Mouse (Mus musculus) G1E (cell line): ENCODE measurements around the gene Rnps1. TPM values are rescaled to one million over a fixed set of nuclear protein-coding genes. Genes with fewer than 3 reads are reported as not detected.
"Not testable (repeated sequence)": the region's sequence is repeated elsewhere in the genome, so short reads cannot be mapped to it uniquely, and the experiment has no call there.

ENCODE experiments used
- ATAC-seq: 2 replicates; pipeline ENCODE4 v1.8.0; 2016; ENCODE audit warnings: mild to moderate bottlenecking; ENCODE audit not compliant: insufficient number of reproducible peaks, poor library complexity, low FRiP score, severe bottlenecking; ENCODE audit errors: extremely low read depth
- DNase-seq: peaks from one replicate; pipeline ENCODE4 v3.0.0; 2012; ENCODE audit warnings: low spot score
- H3K27me3 ChIP-seq: 2 replicates; pipeline ENCODE4 v1.6.1; 2012; ENCODE audit warnings: mild to moderate bottlenecking, low read length, inconsistent platforms; ENCODE audit not compliant: insufficient read depth
- H3K36me3 ChIP-seq: replicated peaks from 2 replicates; pipeline ENCODE3; 2012; ENCODE audit warnings: mild to moderate bottlenecking, inconsistent platforms
- H3K4me1 ChIP-seq: 2 replicates; pipeline ENCODE4 v1.6.1; 2012; ENCODE audit warnings: low read depth, low read length, inconsistent platforms, mixed read lengths; ENCODE audit not compliant: insufficient read depth
- H3K4me3 ChIP-seq: 2 replicates; pipeline ENCODE4 v1.5.1; 2012; ENCODE audit warnings: low read depth, mild to moderate bottlenecking, inconsistent platforms, low read length, moderate library complexity, mixed read lengths
- H3K9me3 ChIP-seq: replicated peaks from 2 replicates; pipeline ENCODE4 v1.6.1; 2012; ENCODE audit warnings: inconsistent platforms
- CTCF ChIP-seq: IDR thresholded peaks from 2 replicates; pipeline ENCODE4 v1.5.1; 2012; ENCODE audit warnings: low read depth, low read length, inconsistent platforms, mixed read lengths
- GATA1 ChIP-seq: IDR thresholded peaks from 2 replicates; pipeline ENCODE4 v1.6.1; 2012; ENCODE audit warnings: borderline replicate concordance, low read length, inconsistent platforms, mixed read lengths
- GATA2 ChIP-seq: IDR thresholded peaks from 2 replicates; pipeline ENCODE4 v1.6.1; 2012; ENCODE audit warnings: low read depth, low read length, inconsistent platforms, borderline replicate concordance
- POLR2AphosphoS5 ChIP-seq: IDR thresholded peaks from 2 replicates; pipeline ENCODE4 v1.6.1; 2012; ENCODE audit warnings: low read depth, low read length, inconsistent platforms; ENCODE audit not compliant: insufficient replicate concordance
- TAL1 ChIP-seq: conservative IDR thresholded peaks from 2 replicates; pipeline ENCODE4 v1.6.1; 2012; ENCODE audit warnings: low read depth, low read length, inconsistent platforms, mixed read lengths
- polyA plus RNA-seq: library from polyadenylated mRNA; stranded (reverse); fragments of >175 nt; gene quantifications from 2 replicates; pipeline ENCODE4 v1.2.3, GENCODE M21; 2012
- total RNA-seq, 2 experiments: library from RNA; stranded (forward) in 1 of 2; stranded (reverse) in 1 of 2; fragments of 200-1000 nt in 1 of 2; fragments of >200 nt in 1 of 2; fragmentation: Nextera tagmentation in 1 of 2; gene quantifications; 2 replicates each; pipeline ENCODE4 v1.2.3; 2014 to 2017

The Rnps1 gene
- total and polyA plus RNA-seq, 3 experiments = 121 to 428 (median 152) TPM

DNA sequence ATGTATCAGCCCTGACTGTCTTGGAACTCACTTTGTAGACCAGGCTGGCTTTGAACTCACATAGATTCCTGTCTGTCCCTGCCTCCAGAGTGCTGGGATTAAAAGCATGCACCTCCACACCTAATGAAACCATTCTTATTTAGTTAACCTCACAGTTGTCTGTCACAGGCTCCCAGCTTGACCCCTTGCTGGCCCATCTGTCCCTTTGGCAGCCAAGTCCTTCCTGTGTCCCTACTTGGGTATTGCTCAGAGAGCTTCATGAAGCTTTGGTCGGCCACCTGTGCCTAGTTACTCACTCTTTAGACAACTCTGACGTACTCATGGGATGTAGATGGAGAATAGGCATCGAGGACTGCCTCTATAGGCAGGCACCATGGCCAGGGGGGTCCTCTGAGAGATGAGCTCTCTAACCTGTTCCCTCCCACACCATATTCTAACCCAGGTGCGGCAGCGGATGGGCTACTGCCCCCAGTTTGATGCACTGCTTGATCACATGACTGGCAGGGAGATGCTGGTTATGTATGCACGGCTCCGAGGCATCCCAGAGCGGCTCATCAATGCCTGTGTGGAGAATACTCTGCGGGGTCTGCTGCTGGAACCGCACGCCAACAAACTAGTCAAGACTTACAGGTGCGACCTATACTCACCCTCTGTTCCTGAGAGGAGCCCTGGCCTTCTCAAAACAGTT, 7.1 kb upstream of the Rnps1 start:
- Histone ChIP-seq H3K4me3 (no peak overlapping the region), H3K36me3 (peaks cover 87% of the 10 kb centered on the region), H3K9me3 (no peaks in the 10 kb centered on the region), H3K4me1 (no peaks in the 10 kb centered on the region; the same call in 1 of the 2 replicates), H3K27me3 (no peaks in the 10 kb centered on the region)
- no peak for DNase-seq
- TF ChIP-seq CTCF (no peak), POLR2AphosphoS5 (no peak), GATA1 (no peak), GATA2 (no peak), TAL1 (no peak)
- no peak for ATAC-seq

DNA sequence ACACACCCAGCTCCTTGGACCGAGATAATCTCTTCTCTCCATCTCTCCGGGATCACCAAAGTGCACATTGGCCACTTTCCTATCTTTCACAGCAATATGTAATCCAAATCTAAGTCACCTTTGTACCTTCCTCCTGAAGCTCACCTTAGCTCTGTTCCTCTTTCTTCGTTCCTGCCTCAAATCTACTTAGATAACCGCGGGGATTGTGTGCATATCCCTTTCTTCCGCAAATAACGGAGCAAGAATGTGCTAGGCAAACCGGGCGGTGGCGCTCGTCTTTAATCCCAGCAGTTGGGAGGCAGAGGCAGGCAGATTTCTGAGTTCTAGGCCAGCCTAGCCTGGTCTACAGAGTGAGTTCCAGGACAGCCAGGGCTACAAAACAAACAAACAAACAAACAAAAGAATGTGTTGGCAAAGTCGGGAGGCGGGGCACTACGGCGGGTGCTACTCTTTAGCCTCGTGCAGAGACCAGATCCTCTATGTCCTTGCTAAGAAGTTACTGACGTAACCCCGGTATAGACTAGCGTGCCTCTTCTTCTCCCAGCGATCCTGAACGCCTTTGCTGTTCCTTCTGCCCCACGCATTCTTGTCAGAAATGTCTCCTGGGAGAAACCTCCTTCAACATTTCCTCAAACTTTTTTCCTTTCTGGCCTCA, 681 bp upstream of the Rnps1 start:
- H3K9me3 ChIP-seq = no peaks in the 10 kb centered on the region
- ATAC-seq (no peak), DNase-seq (no peak)
- H3K4me3 ChIP-seq = peak overlapping the region; percentile 87
- H3K36me3 ChIP-seq = peaks cover 71% of the 10 kb centered on the region
- TF ChIP-seq GATA2 = no peak
- H3K4me1 ChIP-seq = peaks cover 35% of the 10 kb centered on the region
- H3K27me3 ChIP-seq = no peaks in the 10 kb centered on the region

DNA sequence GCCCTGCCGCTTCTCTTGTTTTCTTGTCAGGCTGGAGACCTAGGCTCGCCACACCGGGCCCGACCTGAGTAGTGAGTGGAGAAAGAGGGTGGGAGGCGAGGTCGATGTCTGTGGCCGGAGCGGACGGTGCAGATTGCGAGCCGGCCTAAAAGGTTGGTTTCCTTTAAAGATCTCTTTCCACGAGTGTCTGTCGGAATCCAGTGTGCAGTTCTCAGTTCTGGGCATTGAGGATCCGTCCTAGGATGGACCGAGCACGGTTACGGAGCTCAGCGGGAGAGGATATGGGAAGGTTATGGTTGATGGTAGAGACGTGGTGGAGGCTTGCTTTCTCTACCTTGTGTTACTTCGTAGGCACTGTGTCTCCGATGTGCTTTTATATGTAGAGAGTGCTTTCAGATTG, 646 bp downstream of the Rnps1 start:
- Histone ChIP-seq H3K4me1 (peaks cover 42% of the 10 kb centered on the region), H3K4me3 (peak overlapping the region; percentile 87), H3K9me3 (no peaks in the 10 kb centered on the region), H3K36me3 (peaks cover 71% of the 10 kb centered on the region), H3K27me3 (no peaks in the 10 kb centered on the region)
- no peak for TF ChIP-seq GATA2
- no peak for TF ChIP-seq GATA1
- no peak for TF ChIP-seq POLR2AphosphoS5
- TF ChIP-seq TAL1 = no peak
- no peak for TF ChIP-seq CTCF
- no peak for DNase-seq
- no peak for ATAC-seq

DNA sequence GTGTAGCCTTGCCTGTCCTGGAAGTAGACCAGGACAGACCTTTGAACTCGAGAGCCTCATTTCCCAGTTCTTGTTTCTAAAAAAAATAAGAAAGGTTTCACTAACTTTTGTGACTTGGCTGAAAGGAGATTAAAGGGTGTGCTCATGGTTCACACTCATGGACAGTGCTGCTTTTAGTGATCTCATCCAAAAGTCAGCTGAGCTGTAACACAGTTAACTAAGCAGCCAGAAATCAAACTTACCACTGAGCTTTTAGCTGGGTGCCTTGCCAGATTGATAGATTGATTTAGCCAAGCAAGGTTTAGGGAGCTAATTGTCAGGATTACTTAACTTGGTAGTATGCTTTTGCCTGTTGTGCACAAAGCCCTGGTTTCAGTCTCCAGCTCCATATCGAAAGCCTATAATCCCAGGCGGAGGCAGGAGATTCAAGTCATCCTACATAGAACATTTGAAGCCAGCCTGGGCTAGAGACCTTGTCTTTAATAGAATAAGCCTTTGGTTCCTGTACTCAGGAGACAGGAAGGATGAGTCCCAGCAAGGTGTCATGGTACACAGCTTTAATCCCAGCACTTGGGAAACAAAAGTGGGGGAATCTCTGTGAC, 1.8 kb downstream of the Rnps1 start:
- H3K36me3 ChIP-seq = peaks cover 72% of the 10 kb centered on the region
- H3K4me1 ChIP-seq = peaks cover 47% of the 10 kb centered on the region
- DNase-seq = no peak
- no peak for ATAC-seq
- no peaks in the 10 kb centered on the region for H3K27me3 ChIP-seq
- TF ChIP-seq POLR2AphosphoS5 (no peak), GATA1 (no peak), TAL1 (no peak), CTCF (no peak), GATA2 (no peak)
- H3K4me3 ChIP-seq = peak overlapping the region; percentile 87
- no peaks in the 10 kb centered on the region for H3K9me3 ChIP-seq

DNA sequence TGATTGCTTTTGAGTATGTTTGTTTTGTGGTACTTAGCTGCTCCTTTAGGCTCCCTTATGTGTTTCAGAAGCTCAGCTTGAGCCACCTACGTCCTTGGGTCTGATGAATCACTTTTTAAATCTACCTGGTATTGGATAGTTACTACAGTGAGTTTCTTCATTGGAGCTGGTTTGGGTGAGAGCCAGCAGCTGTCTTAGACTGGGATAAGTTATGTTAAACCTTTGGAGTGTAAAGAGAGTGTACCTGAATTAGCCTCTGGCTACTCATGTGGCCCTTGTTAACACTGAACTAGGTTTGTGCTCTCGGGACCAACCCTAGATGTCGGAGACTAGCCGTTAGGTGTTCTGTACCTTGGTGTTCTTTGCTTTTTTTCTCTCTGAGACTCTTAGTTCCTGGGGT, 8.7 kb downstream of the Rnps1 start:
- peaks cover 33% of the 10 kb centered on the region for H3K4me1 ChIP-seq
- peaks cover 77% of the 10 kb centered on the region for H3K36me3 ChIP-seq
- no peak for TF ChIP-seq TAL1
- TF ChIP-seq POLR2AphosphoS5 = no peak
- TF ChIP-seq GATA2 = no peak
- no peak for TF ChIP-seq GATA1
- no peak for TF ChIP-seq CTCF
- ATAC-seq (no peak), DNase-seq (no peak)
- no peaks in the 10 kb centered on the region for H3K27me3 ChIP-seq
- H3K4me3 ChIP-seq = no peak overlapping the region
- no peaks in the 10 kb centered on the region for H3K9me3 ChIP-seq

DNA sequence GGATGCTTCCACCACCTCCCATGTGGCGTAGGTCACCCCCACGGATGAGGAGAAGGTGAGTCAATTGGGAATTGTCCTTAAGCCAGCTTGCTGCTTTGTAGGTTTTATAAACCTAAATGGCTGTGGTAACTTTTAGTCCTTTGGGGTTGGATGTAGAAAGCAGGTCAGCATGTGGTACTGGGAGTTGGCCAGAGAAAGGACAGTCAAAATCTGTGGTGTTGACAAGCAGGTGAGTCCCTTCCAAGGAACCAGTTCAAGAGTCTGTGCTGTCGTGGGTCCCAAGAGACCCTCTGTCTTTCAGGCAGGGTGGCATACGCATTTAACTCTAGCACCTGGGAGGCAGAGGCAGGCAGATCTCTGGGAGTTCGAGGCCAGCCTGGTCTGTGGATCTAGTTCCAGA, 10.1 kb downstream of the Rnps1 start:
- no peak for DNase-seq
- H3K9me3 ChIP-seq = no peaks in the 10 kb centered on the region
- H3K27me3 ChIP-seq = no peaks in the 10 kb centered on the region
- TF ChIP-seq GATA1 (no peak), CTCF (no peak), GATA2 (no peak), TAL1 (no peak), POLR2AphosphoS5 (no peak)
- ATAC-seq = no peak
- peaks cover 71% of the 10 kb centered on the region for H3K36me3 ChIP-seq
- H3K4me1 ChIP-seq = peaks cover 30% of the 10 kb centered on the region
- H3K4me3 ChIP-seq = no peak overlapping the region

DNA sequence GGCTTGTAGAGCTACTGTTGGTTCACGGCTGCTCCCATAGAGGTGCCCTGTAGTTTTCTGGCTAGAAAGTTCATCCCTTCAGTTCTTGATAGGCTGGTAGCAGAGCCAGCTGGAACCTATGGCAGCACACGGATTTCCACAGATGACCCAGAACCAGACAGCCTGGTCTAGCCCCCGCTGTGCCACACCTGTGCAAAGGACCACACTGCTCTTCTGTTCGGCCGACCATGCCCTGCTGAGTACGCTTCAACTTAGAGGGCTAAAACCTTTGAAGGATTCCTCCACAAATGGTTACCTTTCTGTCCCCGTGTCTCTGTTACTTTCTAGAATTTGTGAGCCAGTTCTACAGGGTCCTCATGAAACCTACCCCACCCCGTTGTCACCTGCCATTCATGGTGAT, 11.0 kb downstream of the Rnps1 start:
- peaks cover 25% of the 10 kb centered on the region for H3K4me1 ChIP-seq
- H3K4me3 ChIP-seq, DNase-seq, ATAC-seq, H3K9me3 ChIP-seq, H3K27me3 ChIP-seq: not testable (repeated sequence)
- peaks cover 71% of the 10 kb centered on the region for H3K36me3 ChIP-seq
